Mouse (Mus musculus): Measurements from ENCODE around the gene Ifitm3.
A peak's percentile ranks its signal among the peaks of the same experiment; 100 is the strongest.
"Not testable (repeated sequence)": the region's sequence is repeated elsewhere in the genome, so short reads cannot be mapped to it uniquely, and the experiment has no call there.

Ifitm3 gene

GRCm38 (mm10) chr7:141032458-141033167 is 22.0 kb upstream of the Ifitm3 start:
- no peak for DNase-seq

GRCm38 (mm10) chr7:141030390-141030789 is 19.8 kb upstream of the Ifitm3 start:
- no peak for DNase-seq

GRCm38 (mm10) chr7:141028831-141029230 is 18.3 kb upstream of the Ifitm3 start, which contains the start of gene Gm17387:
Gene Gm17387 (plus strand): TSS chr7:141029131.
- DNase-seq = no peak

GRCm38 (mm10) chr7:141026740-141027098 is 16.1 kb upstream of the Ifitm3 start:
- no peak for DNase-seq

- DNase-seq = no peak
Observed at GRCm38 (mm10) chr7:141026097-141026739, 15.6 kb upstream of the Ifitm3 start.

GRCm38 (mm10) chr7:141024865-141025838 is 14.6 kb upstream of the Ifitm3 start:
- DNase-seq = no peak

- no peak for DNase-seq
Observed at GRCm38 (mm10) chr7:141021489-141022449, 11.2 kb upstream of the Ifitm3 start.

- DNase-seq = no peak
Observed at GRCm38 (mm10) chr7:141019028-141019427, 8.5 kb upstream of the Ifitm3 start.

GRCm38 (mm10) chr7:141017824-141018223 is 7.3 kb upstream of the Ifitm3 start, which contains the start of gene Ifitm6:
Gene Ifitm6 (minus strand): TSS chr7:141017924.
- not testable (repeated sequence) for DNase-seq

GRCm38 (mm10) chr7:141016707-141017697 is 6.4 kb upstream of the Ifitm3 start:
- no peak for DNase-seq

- no peak for DNase-seq
Observed at GRCm38 (mm10) chr7:141011238-141011770, 734 bp upstream of the Ifitm3 start.

- DNase-seq = no peak
Observed at GRCm38 (mm10) chr7:141009665-141010064, 905 bp downstream of the Ifitm3 start.

GRCm38 (mm10) chr7:141008938-141009660 is 1.5 kb downstream of the Ifitm3 start:
- DNase-seq = peak; percentile 87

GRCm38 (mm10) chr7:141008312-141008761 is 2.2 kb downstream of the Ifitm3 start:
- DNase-seq = peak; percentile 37

GRCm38 (mm10) chr7:141006914-141007313 is 3.7 kb downstream of the Ifitm3 start:
- DNase-seq = no peak

- no peak for DNase-seq
Observed at GRCm38 (mm10) chr7:141006446-141006845, 4.1 kb downstream of the Ifitm3 start.

- DNase-seq = no peak
Observed at GRCm38 (mm10) chr7:141003248-141004010, 7.1 kb downstream of the Ifitm3 start.

GRCm38 (mm10) chr7:141000881-141001708 is 9.5 kb downstream of the Ifitm3 start:
- no peak for DNase-seq

Measured in kidney, postnatal 14 days (tissue).